Mouse (Mus musculus): Measurements from ENCODE around the gene Clca4a. TPM values are rescaled to one million over a fixed set of nuclear protein-coding genes. Genes with fewer than 3 reads are reported as not detected.
"Not testable (repeated sequence)": the region's sequence is repeated elsewhere in the genome, so short reads cannot be mapped to it uniquely, and the experiment has no call there.

The Clca4a gene
- polyA plus RNA-seq, 1 experiment from 2014 or later: not detected

GRCm38 (mm10) chr3:144966074-144966473, 8.8 kb downstream of the Clca4a start:
- ATAC-seq (ENCODE audit: insufficient number of reproducible peaks, insufficient read depth, low FRiP score, low TSS enrichment, low read depth): no peak
- no peaks in the 10 kb centered on the region for H3K4me1 ChIP-seq (replicated peaks)
- H3K9me3 ChIP-seq: no peaks in the 10 kb centered on the region
- WGBS: 32% methylated on average over 4 of the region's 4 CpGs
- no peak overlapping the region for H3K9ac ChIP-seq (replicated peaks)
- no peaks in the 10 kb centered on the region for H3K27me3 ChIP-seq
- no peak overlapping the region for H3K4me2 ChIP-seq
- H3K36me3 ChIP-seq: no peaks in the 10 kb centered on the region
- H3K4me3 ChIP-seq (replicated peaks): no peak overlapping the region
- no peak overlapping the region for H3K27ac ChIP-seq

- Histone ChIP-seq H3K4me3 (replicated peaks) (no peak overlapping the region), H3K36me3 (no peaks in the 10 kb centered on the region), H3K27me3 (no peaks in the 10 kb centered on the region), H3K4me2 (no peak overlapping the region), H3K27ac (no peak overlapping the region), H3K4me1 (replicated peaks) (no peaks in the 10 kb centered on the region), H3K9me3 (no peaks in the 10 kb centered on the region), H3K9ac (replicated peaks) (no peak overlapping the region)
- ATAC-seq (ENCODE audit: insufficient number of reproducible peaks, insufficient read depth, low FRiP score, low TSS enrichment, low read depth): no peak
- 80% methylated on average over 4 of the region's 4 CpGs for WGBS
These were observed 24.0 kb downstream of the Clca4a start for GRCm38 (mm10) chr3:144950829-144951228.

- not testable (repeated sequence) for ATAC-seq (ENCODE audit: insufficient number of reproducible peaks, insufficient read depth, low FRiP score, low TSS enrichment, low read depth); H3K9ac ChIP-seq (replicated peaks); H3K36me3 ChIP-seq; H3K4me1 ChIP-seq (replicated peaks); H3K27ac ChIP-seq; H3K4me3 ChIP-seq (replicated peaks); H3K4me2 ChIP-seq; H3K27me3 ChIP-seq; H3K9me3 ChIP-seq
- 24% methylated on average over 5 of the region's 5 CpGs for WGBS
These were observed 27.5 kb downstream of the Clca4a start for GRCm38 (mm10) chr3:144947376-144947775.

- not testable (repeated sequence) for H3K9me3 ChIP-seq; H3K4me3 ChIP-seq (replicated peaks); H3K9ac ChIP-seq (replicated peaks); H3K27ac ChIP-seq; H3K4me1 ChIP-seq (replicated peaks); H3K27me3 ChIP-seq; H3K4me2 ChIP-seq; H3K36me3 ChIP-seq; ATAC-seq (ENCODE audit: insufficient number of reproducible peaks, insufficient read depth, low FRiP score, low TSS enrichment, low read depth)
These were observed 41.2 kb downstream of the Clca4a start for GRCm38 (mm10) chr3:144933625-144934024.

- Histone ChIP-seq H3K4me3 (replicated peaks) (no peak overlapping the region), H3K36me3 (no peaks in the 10 kb centered on the region), H3K27me3 (no peaks in the 10 kb centered on the region), H3K9ac (replicated peaks) (no peak overlapping the region), H3K27ac (no peak overlapping the region), H3K4me1 (replicated peaks) (no peaks in the 10 kb centered on the region), H3K9me3 (no peaks in the 10 kb centered on the region), H3K4me2 (no peak overlapping the region)
- no peak for ATAC-seq (ENCODE audit: insufficient number of reproducible peaks, insufficient read depth, low FRiP score, low TSS enrichment, low read depth)
- WGBS: 95% methylated on average over 1 of the region's 1 CpGs
These were observed 41.8 kb downstream of the Clca4a start for GRCm38 (mm10) chr3:144933011-144933491.

GRCm38 (mm10) chr3:144932335-144932734, 42.5 kb downstream of the Clca4a start, which contains the start of gene Clca4b:
Gene Clca4b (minus strand): TSS chr3:144932529.
- H3K4me1 ChIP-seq (replicated peaks): no peaks in the 10 kb centered on the region
- no peak within 1 kb of the TSS for H3K4me3 ChIP-seq (replicated peaks)
- H3K36me3 ChIP-seq: no peaks in the 10 kb centered on the region
- H3K9me3 ChIP-seq: no peaks in the 10 kb centered on the region
- H3K9ac ChIP-seq (replicated peaks): no peak within 1 kb of the TSS
- ATAC-seq (ENCODE audit: insufficient number of reproducible peaks, insufficient read depth, low FRiP score, low TSS enrichment, low read depth): no peak
- no peaks in the 10 kb centered on the region for H3K27me3 ChIP-seq
- no peak within 1 kb of the TSS for H3K27ac ChIP-seq
- no peak within 1 kb of the TSS for H3K4me2 ChIP-seq

GRCm38 (mm10) chr3:144914014-144914413, 60.8 kb downstream of the Clca4a start:
- Histone ChIP-seq H3K9ac (replicated peaks) (no peak overlapping the region), H3K36me3 (no peaks in the 10 kb centered on the region), H3K4me1 (replicated peaks) (no peaks in the 10 kb centered on the region), H3K4me3 (replicated peaks) (no peak overlapping the region), H3K27ac (no peak overlapping the region), H3K4me2 (no peak overlapping the region), H3K9me3 (no peaks in the 10 kb centered on the region), H3K27me3 (no peaks in the 10 kb centered on the region)
- ATAC-seq (ENCODE audit: insufficient number of reproducible peaks, insufficient read depth, low FRiP score, low TSS enrichment, low read depth): no peak
- WGBS: 85% methylated on average over 2 of the region's 2 CpGs

Other genes with a start within 250 kb of the Clca4a start
- gene Clca3a1, start 214.1 kb downstream of the Clca4a start, polyA plus RNA-seq (2016; fragmentation: Nextera tagmentation; extraction: Ambion mirVana): 0.15 and 0.20 TPM in 2 replicates
- gene Clca3a2, start 155.6 kb downstream of the Clca4a start, polyA plus RNA-seq (2016; fragmentation: Nextera tagmentation; extraction: Ambion mirVana): not detected in 2 replicates
- gene Clca3b, start 125.7 kb downstream of the Clca4a start, polyA plus RNA-seq (2016; fragmentation: Nextera tagmentation; extraction: Ambion mirVana): not detected in 2 replicates
- not detected in 2 replicates for gene Clca4b, start 42.5 kb downstream of the Clca4a start, polyA plus RNA-seq (2016; fragmentation: Nextera tagmentation; extraction: Ambion mirVana)
- not detected in 2 replicates for gene Clca1, start 57.7 kb upstream of the Clca4a start, polyA plus RNA-seq (2016; fragmentation: Nextera tagmentation; extraction: Ambion mirVana)
- gene Clca2, start 124.4 kb upstream of the Clca4a start, polyA plus RNA-seq (2016; fragmentation: Nextera tagmentation; extraction: Ambion mirVana): 0.32 and 0.53 TPM in 2 replicates
- 23.7 and 24.0 TPM in 2 replicates for gene Odf2l, start 143.5 kb upstream of the Clca4a start, polyA plus RNA-seq (2016; fragmentation: Nextera tagmentation; extraction: Ambion mirVana)

All from limb, embryonic 12.5 days (tissue).